Mouse (Mus musculus): ENCODE data around the gene Rbm34. TPM values are rescaled to one million over a fixed set of nuclear protein-coding genes. Genes with fewer than 3 reads are reported as not detected.
A peak's percentile ranks its signal among the peaks of the same experiment; 100 is the strongest.
"Not testable (repeated sequence)": the region's sequence is repeated elsewhere in the genome, so short reads cannot be mapped to it uniquely, and the experiment has no call there.

Gene Rbm34
- total RNA-seq, 4 experiments from 2014 or later = 2.7 to 4.1 (median 3.2) TPM

- no peak for DNase-seq (ENCODE audit: low spot score)
Measured at GRCm38 (mm10) chr8:126919255-126919654, 51.6 kb downstream of the Rbm34 start.

- DNase-seq (ENCODE audit: low spot score) = no peak
Measured at GRCm38 (mm10) chr8:126918356-126918755, 52.5 kb downstream of the Rbm34 start.

DNA sequence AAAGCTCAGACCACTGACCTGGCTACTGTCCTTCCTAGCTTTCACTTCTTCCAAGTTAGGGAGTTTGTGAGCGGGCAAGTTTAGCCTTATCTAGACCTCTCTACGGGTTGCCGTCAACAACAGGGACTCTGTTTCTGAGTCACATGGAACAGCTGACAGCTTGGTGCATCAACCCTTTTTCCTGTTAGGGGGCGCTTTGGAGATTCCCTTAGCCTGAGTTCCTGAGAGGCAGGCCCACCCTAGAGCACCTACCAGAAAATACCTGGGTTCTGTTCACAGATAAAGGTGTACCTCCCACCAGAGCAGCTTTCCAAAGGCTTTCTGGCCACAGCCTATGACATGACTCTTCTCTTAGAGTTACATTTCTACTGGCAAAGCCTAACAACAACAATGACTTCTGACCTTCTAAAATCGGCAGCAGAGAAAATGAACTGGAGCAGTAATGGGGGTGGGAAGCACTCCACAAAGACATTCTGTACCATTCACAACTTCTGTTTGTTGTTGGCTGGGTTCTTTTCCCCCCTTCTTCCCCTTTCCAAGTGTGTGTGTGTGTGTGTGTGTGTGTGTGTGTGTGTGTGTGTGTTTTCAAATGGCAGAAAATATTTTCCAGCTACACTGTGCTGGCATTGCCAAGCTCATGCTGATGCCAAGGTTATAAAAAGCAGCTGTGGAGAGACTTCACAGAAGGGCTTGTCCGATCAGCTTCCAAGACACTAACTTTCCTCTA lies 53.5 kb downstream of the Rbm34 start:
- peak; percentile 61 for DNase-seq (ENCODE audit: low spot score)

DNA sequence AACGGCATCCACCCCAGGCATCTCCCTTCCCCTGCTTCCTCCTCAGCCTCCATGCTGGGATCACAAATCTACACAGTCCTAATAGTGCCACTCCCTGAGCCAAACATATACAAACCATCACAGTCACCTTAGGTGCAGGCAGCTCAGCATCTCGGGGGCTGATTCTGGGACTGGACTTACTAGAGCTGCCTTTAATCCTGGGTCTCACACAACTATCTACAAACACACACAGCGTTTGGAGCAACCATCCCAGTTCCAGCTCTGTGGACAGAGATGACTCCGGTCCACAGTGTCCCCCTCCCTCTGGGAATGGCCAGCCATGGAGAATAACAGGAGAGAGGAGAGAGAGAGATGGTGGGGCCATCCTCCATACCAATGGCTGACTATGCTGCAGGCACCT lies 54.3 kb downstream of the Rbm34 start:
- no peak for DNase-seq (ENCODE audit: low spot score)

GRCm38 (mm10) chr8:126914609-126915375 lies 56.1 kb downstream of the Rbm34 start:
- DNase-seq (ENCODE audit: low spot score) = peak; percentile 53

DNA sequence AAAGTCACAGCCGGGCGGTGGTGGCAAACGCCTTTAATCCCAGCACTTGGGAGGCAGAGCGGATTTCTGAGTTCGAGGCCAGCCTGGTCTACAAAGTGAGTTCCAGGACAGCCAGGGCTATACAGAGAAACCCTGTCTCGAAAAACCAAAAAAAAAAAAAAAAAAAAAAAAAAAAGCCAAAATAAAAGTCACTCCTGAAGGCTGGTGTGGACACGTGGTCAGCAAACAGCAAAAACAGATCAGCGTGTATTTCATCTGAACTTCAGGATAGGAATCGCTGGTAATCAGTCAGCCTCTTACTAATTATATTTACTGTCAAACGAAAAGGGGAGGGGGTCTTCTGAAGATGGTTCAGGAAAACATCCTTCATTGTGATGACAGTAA lies 56.8 kb downstream of the Rbm34 start:
- not testable (repeated sequence) for DNase-seq (ENCODE audit: low spot score)

- peak; percentile 73 for DNase-seq (ENCODE audit: low spot score)
Measured at GRCm38 (mm10) chr8:126913241-126914106, 57.4 kb downstream of the Rbm34 start.

GRCm38 (mm10) chr8:126909371-126909802 lies 61.5 kb downstream of the Rbm34 start:
- DNase-seq (ENCODE audit: low spot score) = no peak

DNA sequence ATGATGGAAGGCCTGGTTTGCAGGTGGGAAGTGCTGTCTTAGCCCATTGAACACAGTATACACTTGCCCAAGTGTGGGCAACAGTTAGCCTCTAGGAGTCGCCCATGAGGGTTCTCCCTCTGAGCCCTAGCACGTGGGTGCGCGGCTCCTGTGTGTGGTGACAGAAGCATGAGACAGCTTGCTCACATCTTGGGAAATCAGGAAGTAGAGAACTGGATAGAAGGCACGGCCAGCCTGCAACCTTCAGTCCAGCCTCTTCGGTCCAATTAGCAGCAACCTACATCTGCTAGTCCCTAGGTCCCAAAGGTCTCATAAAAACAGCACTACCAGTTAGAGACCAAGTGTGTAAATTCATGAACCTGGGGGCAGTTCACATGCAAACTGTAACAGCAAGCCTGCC lies 62.1 kb downstream of the Rbm34 start:
- peak; percentile 40 for DNase-seq (ENCODE audit: low spot score)

GRCm38 (mm10) chr8:126907968-126908367 lies 62.9 kb downstream of the Rbm34 start:
- DNase-seq (ENCODE audit: low spot score) = no peak

GRCm38 (mm10) chr8:126907374-126907773 lies 63.5 kb downstream of the Rbm34 start:
- no peak for DNase-seq (ENCODE audit: low spot score)

GRCm38 (mm10) chr8:126905387-126905786 lies 65.5 kb downstream of the Rbm34 start:
- no peak for DNase-seq (ENCODE audit: low spot score)

DNA sequence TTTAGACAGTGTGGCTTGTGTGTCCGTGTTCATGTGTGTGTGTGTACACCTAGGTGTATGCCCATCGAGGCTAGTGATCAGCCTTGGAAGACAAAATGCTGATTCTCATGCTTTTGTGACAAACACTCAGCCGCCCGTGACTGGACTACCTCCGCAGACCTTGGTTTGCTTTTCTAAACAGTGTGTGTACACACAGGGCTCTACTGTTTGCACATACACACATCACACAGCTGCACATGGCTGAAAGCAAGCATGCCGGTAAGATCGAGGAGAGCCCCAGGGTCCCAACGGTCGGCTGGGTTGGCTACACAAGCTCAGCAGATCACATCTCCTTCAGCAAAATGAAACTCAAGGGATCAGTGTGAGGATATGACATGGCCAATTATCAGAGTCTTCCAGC lies 66.9 kb downstream of the Rbm34 start:
- DNase-seq (ENCODE audit: low spot score) = no peak

GRCm38 (mm10) chr8:126903224-126903895 lies 67.5 kb downstream of the Rbm34 start:
- no peak for DNase-seq (ENCODE audit: low spot score)

GRCm38 (mm10) chr8:126901612-126902011 lies 69.3 kb downstream of the Rbm34 start:
- no peak for DNase-seq (ENCODE audit: low spot score)

DNA sequence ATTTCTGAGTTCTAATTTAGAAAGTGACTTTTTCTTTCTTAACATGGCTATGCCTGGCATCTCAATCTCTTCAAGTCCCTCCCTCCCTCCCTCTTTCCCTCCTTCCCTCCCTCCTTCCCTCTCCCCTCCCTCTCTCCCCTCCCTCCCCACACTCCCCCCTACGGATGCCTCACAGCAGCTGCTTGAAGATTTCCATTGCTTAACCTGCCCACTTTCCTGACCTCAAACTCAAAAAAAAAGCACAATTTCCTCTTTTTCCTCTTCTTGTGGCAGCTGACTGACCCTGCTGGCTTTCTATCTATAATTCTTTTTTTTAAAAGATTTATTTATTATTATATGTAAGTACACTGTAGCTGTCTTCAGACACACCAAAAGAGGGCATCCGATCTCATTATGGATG lies 69.8 kb downstream of the Rbm34 start:
- no peak for DNase-seq (ENCODE audit: low spot score)

Other genes starting within 250 kb of the Rbm34 start
- 100 to 1,000 TPM in 1 of 4 experiments, 10 to 100 TPM in 3; 82.0 to 104 (median 91.0) TPM for gene Tomm20, start 25.2 kb downstream of the Rbm34 start, total RNA-seq (2022)
- 10 to 100 TPM; 30.2 to 32.1 (median 30.9) TPM for gene Pard3, start 92.8 kb upstream of the Rbm34 start, total RNA-seq (2022)

All from heart, adult 8-10 months (tissue).